Mouse (Mus musculus): ENCODE data around the gene Zfp712.

The Zfp712 gene

GRCm38 (mm10) chr13:67060786-67061358, at the start of gene Zfp712:
Gene Zfp712, minus strand, starts transcription at chr13:67061170.
- CTCF ChIA-PET, result interaction anchor here (0.5 kb wide), 1 partner anchor 112 kb away, joined by 10 read pairs; no protein-coding TSS in a partner anchor

- CTCF ChIA-PET, result no interaction called here
Measured at GRCm38 (mm10) chr13:67108821-67109206, 47.8 kb upstream of the Zfp712 start.

GRCm38 (mm10) chr13:67108194-67108820, 47.3 kb upstream of the Zfp712 start, which contains the start of gene Gm28557:
Gene Gm28557, minus strand, starts transcription at chr13:67108604.
- CTCF ChIA-PET, result no interaction called here

GRCm38 (mm10) chr13:67107681-67108080, 46.7 kb upstream of the Zfp712 start:
- CTCF ChIA-PET, result interaction anchor here (0.7 kb wide), 1 partner anchor 487 kb away, joined by 3 read pairs; no protein-coding TSS in a partner anchor

DNA sequence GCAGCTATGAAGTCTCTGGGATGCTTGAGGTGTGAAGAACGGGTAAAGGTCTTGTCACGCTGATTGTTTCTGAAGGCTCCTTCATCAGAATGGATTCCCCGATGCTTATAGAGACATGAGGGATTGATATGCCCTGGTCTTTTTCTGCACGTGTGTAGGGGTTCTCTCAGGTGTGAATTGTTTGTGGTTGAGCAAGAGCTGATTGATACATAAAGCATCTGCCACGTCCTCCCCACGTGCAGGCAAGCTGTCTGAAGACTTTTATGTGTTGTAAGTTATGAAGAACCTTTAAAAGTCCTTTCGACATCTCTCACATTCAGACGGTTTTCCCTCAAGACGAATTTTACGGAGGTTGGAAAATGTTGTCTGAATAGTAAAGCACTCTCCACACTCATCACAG, 36.9 kb upstream of the Zfp712 start, which contains the start of gene Zfp708:
TSS of gene Zfp708 (minus strand) at position 101 of the 400 bp plus-strand sequence.
- CTCF ChIA-PET, result no interaction called here

DNA sequence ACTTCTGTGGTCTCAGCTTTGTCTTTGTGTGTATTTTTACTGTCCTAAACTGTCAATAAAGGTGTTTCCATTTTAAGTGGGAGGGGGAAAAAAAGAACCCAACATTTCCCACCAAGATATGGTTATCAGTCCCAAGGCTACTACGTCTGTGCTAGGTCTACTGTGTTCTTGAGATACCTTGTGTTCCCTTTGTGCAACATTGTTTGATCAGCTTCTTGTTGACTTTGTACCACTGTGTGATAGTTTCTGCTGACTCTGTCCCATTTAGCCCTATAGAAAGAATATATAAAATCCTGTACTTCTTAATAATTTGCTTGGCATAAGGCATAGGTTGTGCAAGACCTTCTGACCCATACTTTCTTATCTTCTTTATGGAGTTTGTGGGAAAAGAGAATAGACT, 29.2 kb upstream of the Zfp712 start:
- CTCF ChIA-PET, result no interaction called here

DNA sequence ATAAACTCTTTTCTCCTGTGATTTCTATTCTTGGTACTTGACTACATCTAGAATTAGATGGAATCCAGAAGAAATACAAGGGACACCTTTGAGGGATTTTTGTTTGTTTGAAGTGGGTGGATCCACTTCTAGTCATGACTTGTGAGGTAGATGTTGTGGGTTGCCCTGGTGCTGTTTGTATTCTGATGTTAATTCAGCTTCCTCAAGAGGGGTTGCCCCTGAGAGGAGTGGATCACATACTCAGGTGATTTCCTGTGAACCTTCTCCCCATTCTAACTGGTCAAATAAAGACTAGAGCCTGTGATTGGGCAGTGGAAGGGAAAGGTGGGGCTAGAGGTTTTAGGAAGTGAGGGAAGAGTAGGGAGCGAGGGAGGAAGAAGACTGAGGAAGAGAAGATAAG, 21.0 kb upstream of the Zfp712 start:
- CTCF ChIA-PET, result no interaction called here

DNA sequence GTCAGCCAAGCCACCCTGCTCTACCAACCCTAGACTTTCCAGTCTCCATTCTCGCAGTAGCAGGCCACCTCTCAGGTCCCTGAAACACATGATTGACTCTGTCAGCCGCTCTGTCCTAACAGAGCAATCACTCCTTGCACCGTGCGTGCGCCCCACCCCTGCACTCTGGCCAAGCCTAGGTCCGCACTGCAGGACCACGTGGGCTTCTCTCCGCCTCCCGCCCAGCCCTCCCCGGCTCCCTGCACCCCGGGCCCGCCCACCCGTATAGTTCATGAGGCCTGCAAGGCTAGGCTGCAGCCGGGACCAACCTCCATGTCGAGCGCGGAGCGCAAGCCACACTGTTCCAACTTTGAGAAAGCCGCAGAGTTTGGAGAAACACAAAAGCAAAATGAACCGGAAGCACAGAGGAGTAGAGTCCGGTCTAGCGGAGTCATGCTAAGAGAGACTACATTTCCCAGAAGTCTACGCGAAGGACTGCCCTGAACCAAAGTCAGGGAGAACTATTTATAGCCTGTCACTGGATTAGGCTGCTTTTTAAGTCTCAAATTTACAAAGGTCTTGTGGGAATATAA, 20.3 kb upstream of the Zfp712 start:
- CTCF ChIA-PET, result no interaction called here

DNA sequence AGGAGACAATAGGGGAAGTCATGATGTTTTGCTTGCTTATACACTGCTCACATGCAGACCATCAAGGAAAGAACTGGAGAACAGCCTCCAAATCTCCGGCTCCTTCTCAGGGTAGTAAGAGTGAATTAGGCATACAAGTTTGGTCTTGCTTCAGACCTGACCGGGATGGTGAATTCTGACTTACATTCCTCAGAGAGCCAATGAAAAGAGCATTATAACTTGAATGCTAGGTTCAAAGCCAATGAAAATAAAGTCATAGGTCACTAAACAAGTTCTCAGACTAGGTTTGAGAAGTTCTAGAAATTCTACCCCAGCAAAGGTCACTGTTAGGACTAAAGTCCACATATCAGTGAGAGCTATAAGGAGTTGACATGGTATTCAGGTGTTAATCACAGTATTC, 16.3 kb upstream of the Zfp712 start:
- CTCF ChIA-PET, result interaction anchor here (0.6 kb wide), 1 partner anchor 166 kb away, joined by 3 read pairs; no protein-coding TSS in a partner anchor

GRCm38 (mm10) chr13:67072786-67073185, 11.8 kb upstream of the Zfp712 start:
- CTCF ChIA-PET, result no interaction called here

GRCm38 (mm10) chr13:67065386-67065785, 4.4 kb upstream of the Zfp712 start:
- CTCF ChIA-PET, result no interaction called here

GRCm38 (mm10) chr13:67062427-67062826, 1.5 kb upstream of the Zfp712 start:
- CTCF ChIA-PET, result no interaction called here

GRCm38 (mm10) chr13:67060161-67060785, 697 bp downstream of the Zfp712 start:
- CTCF ChIA-PET, result no interaction called here
